Mouse (Mus musculus) naive thymus-derived CD4-positive, alpha-beta T cell, adult 2 months (primary cell): ENCODE data around the gene D430019H16Rik.

Source experiments
- DNase-seq: peaks from one replicate; pipeline ENCODE4 v3.0.0-alpha.2; 2011; ENCODE audit warnings: low read depth

D430019H16Rik gene

GRCm38 (mm10) chr12:105453670-105454257, at the start of gene D430019H16Rik:
Gene D430019H16Rik (plus strand): TSS chr12:105453856.
- no peak for DNase-seq

GRCm38 (mm10) chr12:105406008-105406407, 47.6 kb upstream of the D430019H16Rik start:
- DNase-seq = no peak

- DNase-seq = no peak
Measured at GRCm38 (mm10) chr12:105413909-105414308, 39.7 kb upstream of the D430019H16Rik start.

GRCm38 (mm10) chr12:105420476-105420875, 33.2 kb upstream of the D430019H16Rik start:
- no peak for DNase-seq

- DNase-seq = no peak
Measured at GRCm38 (mm10) chr12:105426541-105426940, 27.1 kb upstream of the D430019H16Rik start.

- no peak for DNase-seq
Measured at GRCm38 (mm10) chr12:105427039-105427757, 26.5 kb upstream of the D430019H16Rik start.

- DNase-seq = no peak
Measured at GRCm38 (mm10) chr12:105431872-105432271, 21.8 kb upstream of the D430019H16Rik start.

GRCm38 (mm10) chr12:105432807-105433206, 20.8 kb upstream of the D430019H16Rik start:
- DNase-seq = no peak

- no peak for DNase-seq
Measured at GRCm38 (mm10) chr12:105438259-105438658, 15.4 kb upstream of the D430019H16Rik start.

- DNase-seq = no peak
Measured at GRCm38 (mm10) chr12:105439976-105440375, 13.7 kb upstream of the D430019H16Rik start.

GRCm38 (mm10) chr12:105443569-105443968, 10.1 kb upstream of the D430019H16Rik start:
- no peak for DNase-seq

- no peak for DNase-seq
Measured at GRCm38 (mm10) chr12:105445767-105446166, 7.9 kb upstream of the D430019H16Rik start.

- DNase-seq = no peak
Measured at GRCm38 (mm10) chr12:105449239-105449638, 4.4 kb upstream of the D430019H16Rik start.

- DNase-seq = no peak
Measured at GRCm38 (mm10) chr12:105454258-105455062, 804 bp downstream of the D430019H16Rik start.

GRCm38 (mm10) chr12:105455063-105455559, 1.5 kb downstream of the D430019H16Rik start:
- DNase-seq = no peak

- no peak for DNase-seq
Measured at GRCm38 (mm10) chr12:105458791-105459190, 5.1 kb downstream of the D430019H16Rik start.

- DNase-seq = no peak
Measured at GRCm38 (mm10) chr12:105461066-105461465, 7.4 kb downstream of the D430019H16Rik start.

- DNase-seq = no peak
Measured at GRCm38 (mm10) chr12:105469026-105469425, 15.4 kb downstream of the D430019H16Rik start.

GRCm38 (mm10) chr12:105475230-105475911, 21.7 kb downstream of the D430019H16Rik start:
- DNase-seq = no peak

GRCm38 (mm10) chr12:105476453-105476852, 22.8 kb downstream of the D430019H16Rik start:
- DNase-seq = peak; percentile 39

GRCm38 (mm10) chr12:105476993-105477392, 23.3 kb downstream of the D430019H16Rik start:
- DNase-seq = no peak

GRCm38 (mm10) chr12:105483503-105483902, 29.8 kb downstream of the D430019H16Rik start:
- DNase-seq = peak; percentile 9
